Mouse (Mus musculus) layer of hippocampus, postnatal 10 days (tissue): ENCODE measurements around the gene Lyrm1. TPM values are rescaled to one million over a fixed set of nuclear protein-coding genes. Genes with fewer than 3 reads are reported as not detected.

Source experiments
- DNase-seq, 2 experiments: peaks; one replicate each; pipeline ENCODE4 v3.0.0; 2021; ENCODE audit warnings: low spot score in 2 of 2
- total RNA-seq, 2 experiments: library from RNA; stranded (reverse); gene quantifications; 2 replicates each; pipeline ENCODE4 v1.2.3; 2021

Gene Lyrm1
- total RNA-seq, 2 experiments from 2014 or later: 7.3 to 8.9 TPM

DNA sequence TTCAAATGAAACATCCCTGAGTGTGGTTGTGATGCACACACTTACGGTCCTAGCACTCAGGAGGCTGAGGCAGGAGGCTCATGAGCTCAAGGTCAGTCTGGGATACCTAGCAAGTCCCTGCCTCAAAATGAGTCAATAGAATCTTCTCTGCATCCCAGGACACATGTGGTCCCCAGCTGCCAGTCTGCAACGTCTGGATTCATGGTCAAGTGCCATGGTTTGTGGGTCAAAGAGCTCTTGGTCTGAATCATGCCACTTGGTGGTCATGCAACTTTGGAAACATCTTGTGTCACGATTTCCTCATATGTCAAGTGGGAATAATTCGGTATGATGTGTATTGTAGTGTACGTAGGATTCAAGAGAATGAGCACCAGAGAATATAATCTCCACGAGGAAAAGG, 64.9 kb downstream of the Lyrm1 start:
- DNase-seq: no peak

DNA sequence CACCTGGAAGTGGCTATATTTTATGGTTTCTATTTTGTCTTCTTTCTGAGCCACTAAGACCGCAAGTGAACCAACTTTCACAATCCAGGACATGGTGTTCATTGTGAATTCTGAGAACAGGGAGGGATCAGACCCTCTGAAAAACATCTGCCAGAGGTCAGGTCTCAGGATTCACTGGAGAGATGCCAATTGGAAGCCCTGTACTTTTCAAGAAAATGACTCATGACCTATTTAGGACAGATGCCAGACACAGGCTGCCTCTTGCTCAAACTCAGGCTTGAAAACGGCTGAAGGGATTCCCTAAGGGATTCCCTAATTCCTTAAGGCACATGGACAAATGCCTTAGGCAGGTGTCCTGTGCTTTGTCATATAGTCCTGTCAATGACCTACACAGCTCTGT, 65.4 kb downstream of the Lyrm1 start:
- DNase-seq: no peak

DNA sequence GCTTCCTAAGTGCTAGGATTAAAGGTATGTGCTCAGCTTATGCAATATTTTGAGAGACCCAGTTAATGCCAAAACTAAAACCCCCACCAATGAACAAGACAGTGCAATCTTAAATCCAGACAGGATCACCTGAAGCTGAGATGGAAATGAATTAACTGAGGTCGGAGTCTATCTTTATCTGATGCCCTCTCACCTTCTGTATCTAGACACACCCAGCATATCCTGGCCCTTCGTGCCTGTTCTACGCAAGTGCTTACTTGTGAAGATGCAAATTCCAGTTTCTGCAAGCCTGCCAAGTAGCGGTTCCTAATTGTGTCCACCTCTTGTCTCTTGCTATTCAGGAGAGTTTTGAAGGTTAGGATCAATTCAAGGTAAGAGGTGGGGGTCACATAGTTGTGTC, 69.5 kb downstream of the Lyrm1 start:
- no peak for DNase-seq

DNA sequence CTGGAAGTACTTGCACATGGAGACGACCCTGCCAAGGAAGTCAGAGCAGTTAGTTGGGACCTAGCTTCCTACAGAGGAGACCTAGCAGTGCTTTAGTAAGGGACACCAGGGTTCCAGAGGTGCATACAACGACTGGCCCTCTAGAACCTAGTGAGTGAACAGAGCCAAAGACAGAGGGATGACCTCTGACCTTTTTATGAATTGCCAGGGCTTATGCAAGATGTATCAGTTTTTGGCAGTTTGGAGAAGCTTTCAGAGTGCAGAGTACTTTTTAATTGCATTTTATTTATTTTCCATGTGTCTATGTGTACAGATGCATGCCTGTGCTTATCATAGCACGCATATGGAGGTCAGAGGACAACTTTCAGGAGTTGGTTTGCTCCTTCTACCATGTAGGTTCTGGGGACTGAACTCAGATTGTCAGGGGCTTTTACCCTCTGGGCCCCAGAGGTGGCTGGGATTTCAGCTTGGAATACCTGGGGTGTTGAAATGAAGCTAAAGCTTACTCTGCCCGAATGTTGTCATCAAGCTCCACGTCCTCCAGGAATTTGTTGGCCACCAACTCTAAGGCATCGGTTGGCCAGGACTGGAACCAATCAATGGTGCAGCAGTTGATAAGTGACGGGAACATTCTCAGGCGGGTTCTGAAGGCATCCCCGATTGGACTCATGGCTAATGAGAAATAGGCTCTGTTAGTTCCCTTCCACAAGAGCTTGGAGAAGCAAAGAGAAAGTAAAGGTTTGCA, 70.2 kb downstream of the Lyrm1 start:
- DNase-seq: no peak

DNA sequence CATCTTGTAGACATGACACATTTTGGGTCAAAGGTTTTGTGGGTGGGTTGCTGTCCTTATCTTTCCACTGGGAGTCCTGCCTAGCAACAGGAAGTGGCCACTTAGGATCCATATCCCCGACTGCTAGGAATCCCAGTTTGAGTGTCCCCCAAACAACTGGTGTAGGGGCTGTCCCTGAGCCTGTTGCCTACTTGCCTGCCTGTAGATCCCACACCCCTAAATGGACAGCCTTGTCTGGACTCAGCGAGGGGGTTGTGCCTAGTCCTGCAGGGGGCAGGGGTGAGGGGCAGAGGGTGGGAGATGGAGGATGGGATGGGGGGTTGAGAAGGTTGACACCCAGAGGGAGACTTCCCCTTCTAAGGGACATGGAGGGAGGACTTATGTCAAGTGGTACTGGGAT, 73.7 kb downstream of the Lyrm1 start:
- no peak for DNase-seq

DNA sequence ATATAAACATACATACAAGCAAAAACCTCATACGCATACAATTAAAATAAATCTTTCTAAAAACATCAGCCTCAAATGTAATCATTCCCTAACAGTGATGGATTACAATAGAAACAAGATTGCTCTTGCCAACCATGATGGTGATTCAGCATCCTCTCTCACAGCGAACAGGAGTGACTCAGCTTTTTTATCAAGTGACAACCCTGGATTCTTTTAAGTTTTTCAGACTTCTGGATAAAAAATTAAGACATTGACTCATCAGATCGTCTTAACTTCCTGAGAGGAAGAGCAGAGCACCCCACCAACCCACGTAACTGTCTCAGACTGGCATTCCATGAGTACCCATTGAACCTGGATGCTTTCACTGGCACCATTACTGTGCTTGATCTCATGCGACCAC, 78.6 kb downstream of the Lyrm1 start:
- DNase-seq: no peak

DNA sequence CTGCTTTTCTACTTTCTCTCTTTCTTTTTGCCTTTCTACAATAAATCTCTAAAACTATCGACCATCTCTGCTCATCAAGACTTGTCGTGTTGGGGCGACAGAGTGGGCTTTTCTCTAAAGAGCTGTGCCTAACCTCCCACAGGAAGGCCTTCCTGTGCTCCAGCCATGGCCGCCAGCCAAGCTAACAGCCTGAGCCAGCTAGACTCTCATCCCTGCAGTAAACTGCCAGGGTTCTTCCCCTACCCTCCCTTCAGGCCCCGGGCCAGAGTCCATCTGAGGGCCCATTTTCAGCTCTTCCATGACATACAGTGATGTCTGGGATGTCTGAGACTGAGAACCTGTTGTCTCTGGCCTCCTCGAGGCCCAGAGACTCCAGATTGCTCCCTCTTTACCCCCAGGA, 80.6 kb downstream of the Lyrm1 start:
- no peak for DNase-seq

DNA sequence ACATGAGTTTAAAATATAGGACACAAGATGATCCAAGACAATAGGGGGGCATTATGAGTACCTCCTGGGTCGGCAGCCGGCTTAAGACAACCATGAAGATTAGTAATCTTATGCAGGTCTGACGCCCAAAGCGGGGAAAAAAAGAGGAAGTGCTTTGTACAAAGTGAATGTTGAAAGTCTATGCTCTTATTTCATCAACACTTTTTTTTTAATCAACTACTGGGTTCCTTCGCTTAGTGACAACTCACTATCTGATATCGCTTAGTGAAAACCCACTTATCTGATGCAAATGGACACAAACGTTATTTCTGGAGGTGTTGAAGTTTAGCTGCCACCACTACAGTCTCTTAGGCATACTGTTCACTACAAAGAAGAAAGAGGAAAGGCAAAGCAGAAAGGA, 81.9 kb downstream of the Lyrm1 start:
- no peak for DNase-seq

DNA sequence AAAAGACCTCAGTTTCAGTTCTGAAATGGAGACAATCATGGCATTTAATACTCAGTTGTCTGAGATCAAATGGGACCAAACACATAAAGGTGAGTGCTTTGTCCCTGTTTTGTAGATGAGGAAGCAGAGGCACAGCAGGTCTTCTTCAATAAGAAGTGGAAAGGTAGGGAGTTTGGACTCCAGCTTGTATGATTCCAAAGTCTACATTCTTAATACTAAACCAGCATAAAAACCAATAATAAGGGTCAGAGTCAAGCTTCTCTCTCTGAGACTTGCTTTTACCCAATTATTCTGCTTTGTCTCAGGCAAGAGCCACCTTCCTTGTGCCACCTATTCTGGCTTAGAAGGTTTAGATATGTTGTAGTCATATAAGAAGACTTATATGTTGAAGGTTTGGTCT, 82.9 kb downstream of the Lyrm1 start:
- no peak for DNase-seq

DNA sequence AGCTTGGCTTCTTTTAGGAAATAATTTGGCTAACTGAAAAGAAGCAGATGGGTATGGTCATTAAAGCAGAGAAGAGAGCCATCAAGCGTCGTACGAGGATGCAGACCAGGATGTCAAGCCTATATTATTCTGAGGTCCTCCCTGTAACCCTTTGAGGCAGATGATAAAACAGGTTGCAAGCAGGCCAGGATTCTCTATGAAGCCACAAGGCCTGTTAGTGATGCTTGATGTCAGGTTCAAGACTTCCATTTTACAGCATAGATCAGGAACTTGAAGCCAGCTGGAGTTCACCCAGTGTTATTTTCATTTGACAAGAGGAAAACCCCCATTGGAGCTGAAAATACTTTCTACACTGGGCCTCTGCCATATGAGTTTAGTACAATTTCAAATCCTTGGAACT, 84.5 kb downstream of the Lyrm1 start:
- no peak for DNase-seq

DNA sequence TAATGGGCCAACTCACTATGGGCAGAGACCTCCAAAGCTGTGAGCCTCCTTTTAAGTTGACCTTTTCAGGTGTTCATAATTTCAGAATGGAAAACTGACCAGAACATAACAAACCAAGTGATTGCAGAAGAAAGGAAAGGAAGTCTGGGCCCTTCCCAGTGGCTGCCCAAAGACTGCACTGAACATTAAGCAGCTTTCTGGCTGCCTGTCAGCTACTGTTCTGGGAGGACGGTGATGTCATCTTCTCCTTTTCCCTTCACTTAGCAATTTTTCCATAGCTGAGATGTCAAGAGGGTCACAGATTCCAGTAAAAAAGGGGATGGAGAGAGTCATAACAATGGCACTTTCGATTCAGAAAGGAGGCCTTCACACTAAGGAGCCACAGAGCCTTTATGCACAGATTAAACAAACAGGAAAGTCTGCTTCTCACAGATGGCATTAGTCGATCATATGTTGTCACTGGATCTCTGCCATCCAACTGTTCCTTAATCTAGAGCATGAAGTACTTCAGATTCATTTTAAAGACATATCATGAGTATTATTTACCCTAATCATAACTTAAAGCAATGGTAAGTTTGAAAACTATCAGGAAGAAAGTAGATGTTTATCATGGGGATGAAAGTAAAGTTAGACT, 89.7 kb downstream of the Lyrm1 start:
- peak in 1 of 2 experiments; percentile 26 for DNase-seq

DNA sequence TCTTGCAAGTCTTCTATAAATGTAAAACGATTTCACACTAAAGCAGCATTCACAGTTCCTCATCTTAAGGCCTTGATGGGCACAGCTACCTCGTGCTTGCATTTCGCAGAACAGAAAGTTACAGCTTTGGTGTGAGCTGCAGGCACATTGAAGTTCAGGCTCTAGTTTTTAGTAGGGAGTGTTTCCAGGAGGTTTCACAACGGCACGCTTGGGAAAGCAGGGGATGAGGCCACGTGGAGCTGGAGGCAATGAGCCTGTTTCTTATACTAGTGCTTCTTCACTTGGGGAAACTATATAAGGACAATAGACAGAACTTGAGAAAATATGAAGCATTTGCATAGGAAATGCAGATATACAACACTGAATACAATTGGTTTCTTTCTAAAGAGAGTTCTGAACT, 101.4 kb downstream of the Lyrm1 start:
- DNase-seq: no peak

Other genes with a start within 250 kb of the Lyrm1 start
- gene Acsm4, start 205.8 kb upstream of the Lyrm1 start, total RNA-seq: not detected
- 10 to 100 TPM; 44.1 to 46.0 TPM for gene Thumpd1, start 175.1 kb upstream of the Lyrm1 start, total RNA-seq
- not detected for gene Acsm3, start 134.9 kb upstream of the Lyrm1 start, total RNA-seq
- 1 to 10 TPM; 3.6 to 4.6 TPM for gene Rexo5, start 101.9 kb upstream of the Lyrm1 start, total RNA-seq
- gene Eri2, start 101.8 kb upstream of the Lyrm1 start, total RNA-seq: 1 to 10 TPM; 7.1 to 9.6 TPM
- 10 to 100 TPM; 23.3 to 24.0 TPM for gene Dcun1d3, start 437 bp downstream of the Lyrm1 start, total RNA-seq
- under 1 TPM; 0.37 to 0.42 TPM for gene Dnah3, start 199.4 kb downstream of the Lyrm1 start, total RNA-seq
- gene Tmem159, start 206.5 kb downstream of the Lyrm1 start, total RNA-seq: 10 to 100 TPM; 16.8 to 17.4 TPM
- under 1 TPM; 0.36 to 0.73 TPM for gene Zp2, start 249.4 kb downstream of the Lyrm1 start, total RNA-seq